Mouse (Mus musculus) E14TG2a.4 (cell line): ENCODE results near the gene Tnrc6b.

Source experiments
- CTCF ChIP-seq: conservative IDR thresholded peaks from 2 replicates; pipeline ENCODE4 v1.5.1; 2014; ENCODE audit warnings: low read length
- NANOG ChIP-seq: IDR thresholded peaks from 2 replicates; pipeline ENCODE4 v1.6.1; 2014; ENCODE audit warnings: borderline replicate concordance, low read length, mixed read lengths
- POU5F1 ChIP-seq: IDR thresholded peaks from 2 replicates; pipeline ENCODE4 v1.6.1; 2014; ENCODE audit warnings: low read length, borderline replicate concordance

GRCm38 (mm10) chr15:80983264-80983663 is 272.2 kb downstream of the Tnrc6b start:
- TF ChIP-seq CTCF (no peak), POU5F1 (no peak), NANOG (no peak)
